Mouse (Mus musculus): Measurements from ENCODE around the gene Hoxc8. TPM values are rescaled to one million over a fixed set of nuclear protein-coding genes. Genes with fewer than 3 reads are reported as not detected.

Gene Hoxc8
- total RNA-seq, 1 experiment from 2014 or later = 26.7 TPM

GRCm38 (mm10) chr15:102981379-102982288 is 8.8 kb upstream of the Hoxc8 start:
- no peak for DNase-seq

GRCm38 (mm10) chr15:102983716-102984115 is 6.7 kb upstream of the Hoxc8 start:
- DNase-seq = no peak

GRCm38 (mm10) chr15:102984521-102984920 is 5.9 kb upstream of the Hoxc8 start:
- DNase-seq = no peak

- DNase-seq = no peak
Measured at GRCm38 (mm10) chr15:102984925-102985324, 5.5 kb upstream of the Hoxc8 start.

- DNase-seq = peak; percentile 96
Measured at GRCm38 (mm10) chr15:102987124-102987833, 3.1 kb upstream of the Hoxc8 start.

- DNase-seq = no peak
Measured at GRCm38 (mm10) chr15:102988078-102988477, 2.3 kb upstream of the Hoxc8 start.

- no peak for DNase-seq
Measured at GRCm38 (mm10) chr15:102991782-102992181, 1.4 kb downstream of the Hoxc8 start.

- DNase-seq = no peak
Measured at GRCm38 (mm10) chr15:102992206-102992605, 1.8 kb downstream of the Hoxc8 start.

- no peak for DNase-seq
Measured at GRCm38 (mm10) chr15:102992863-102993262, 2.5 kb downstream of the Hoxc8 start.

GRCm38 (mm10) chr15:102996548-102996947 is 6.1 kb downstream of the Hoxc8 start:
- no peak for DNase-seq

- no peak for DNase-seq
Measured at GRCm38 (mm10) chr15:102997431-102997830, 7.0 kb downstream of the Hoxc8 start.

- peak; percentile 42 for DNase-seq
Measured at GRCm38 (mm10) chr15:102997939-102998355, 7.5 kb downstream of the Hoxc8 start, which contains the start of gene Hoxc6. TSS of gene Hoxc6 (plus strand) at chr15:102998257.

GRCm38 (mm10) chr15:102998608-102999182 is 8.3 kb downstream of the Hoxc8 start:
- no peak for DNase-seq

GRCm38 (mm10) chr15:102999183-102999831 is 8.9 kb downstream of the Hoxc8 start:
- peak; percentile 89 for DNase-seq

- no peak for DNase-seq
Measured at GRCm38 (mm10) chr15:102999955-103000354, 9.5 kb downstream of the Hoxc8 start.

GRCm38 (mm10) chr15:103000501-103000901 is 10.1 kb downstream of the Hoxc8 start:
- DNase-seq = no peak

GRCm38 (mm10) chr15:103001370-103001769 is 11.0 kb downstream of the Hoxc8 start:
- no peak for DNase-seq

GRCm38 (mm10) chr15:103002156-103002555 is 11.7 kb downstream of the Hoxc8 start:
- DNase-seq = peak; percentile 45

- DNase-seq = no peak
Measured at GRCm38 (mm10) chr15:103002821-103003448, 12.5 kb downstream of the Hoxc8 start.

- DNase-seq = peak; percentile 57
Measured at GRCm38 (mm10) chr15:103005308-103005707, 14.9 kb downstream of the Hoxc8 start.

- DNase-seq = no peak
Measured at GRCm38 (mm10) chr15:103005797-103006196, 15.4 kb downstream of the Hoxc8 start.

GRCm38 (mm10) chr15:103006326-103006725 is 15.9 kb downstream of the Hoxc8 start:
- DNase-seq = no peak

Data from adrenal gland, postnatal 25 days (tissue).